Mouse (Mus musculus): ENCODE data around the gene Sh2d2a.
"Not testable (repeated sequence)": the region's sequence is repeated elsewhere in the genome, so short reads cannot be mapped to it uniquely, and the experiment has no call there.

The Sh2d2a gene

DNA sequence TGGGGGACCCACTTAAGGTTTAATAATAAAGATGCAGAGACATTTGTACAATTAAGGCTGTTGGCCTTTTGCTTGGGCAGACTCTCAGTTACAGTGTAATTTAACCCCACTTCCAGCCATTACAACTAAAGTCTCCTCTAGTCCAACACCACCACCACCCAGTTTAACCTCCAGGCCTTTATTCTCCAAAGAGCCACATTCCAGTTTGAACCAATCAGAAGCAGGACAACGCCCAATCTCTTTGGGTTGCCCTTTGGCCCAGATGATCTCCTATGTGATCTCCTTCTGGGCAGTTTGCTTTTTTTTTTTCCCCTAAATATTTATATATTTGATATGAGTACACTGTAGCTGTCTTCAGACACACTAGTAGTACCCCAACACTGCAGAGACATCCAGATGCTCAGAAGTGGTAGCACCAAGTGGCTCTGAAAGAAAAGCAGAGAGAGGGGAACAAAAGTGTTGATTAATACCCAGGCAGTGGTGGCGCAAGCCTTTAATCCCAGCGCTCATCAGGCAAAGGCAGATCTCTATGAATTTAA, 46.9 kb downstream of the Sh2d2a start:
- TF ChIP-seq POU5F1 (IDR thresholded peaks at IDR 0.05; ENCODE audit: borderline replicate concordance, low read length) (no peak), NANOG (IDR thresholded peaks at IDR 0.05; ENCODE audit: borderline replicate concordance, low read length) (no peak)
- Histone ChIP-seq H3K36me3 (ENCODE audit: insufficient read depth, low read length) (no peaks in the 10 kb centered on the region), H3K4me1 (replicated peaks; ENCODE audit: low read depth, low read length) (peaks cover 38% of the 10 kb centered on the region), H3K9me3 (ENCODE audit: low read length) (no peaks in the 10 kb centered on the region), H3K4me3 (replicated peaks; ENCODE audit: low read length) (peak overlapping the region; percentile 18), H3K27me3 (ENCODE audit: insufficient read depth, low read length) (no peaks in the 10 kb centered on the region)

DNA sequence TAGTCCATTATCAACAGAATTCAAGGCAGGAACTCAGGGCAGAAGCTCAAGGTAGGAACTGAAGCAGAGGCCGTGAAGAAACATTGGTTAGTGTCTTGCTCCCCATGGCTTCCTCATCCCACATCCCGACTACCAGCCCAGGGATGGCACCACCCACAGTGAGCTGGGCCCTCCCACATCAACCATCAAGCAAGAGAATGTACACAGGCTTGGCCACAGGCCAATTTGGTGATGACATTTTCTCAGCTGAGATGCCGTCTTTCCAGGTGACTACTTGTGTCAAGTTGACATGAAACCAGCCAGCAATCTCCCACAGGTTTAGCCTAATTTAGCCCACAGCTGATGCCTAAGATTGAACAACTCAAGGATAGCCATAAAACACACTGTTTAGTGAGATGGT, 52.7 kb downstream of the Sh2d2a start:
- no peaks in the 10 kb centered on the region for H3K9me3 ChIP-seq (ENCODE audit: low read length)
- peaks cover 32% of the 10 kb centered on the region for H3K4me1 ChIP-seq (replicated peaks; ENCODE audit: low read depth, low read length)
- no peaks in the 10 kb centered on the region for H3K27me3 ChIP-seq (ENCODE audit: insufficient read depth, low read length)
- no peak overlapping the region for H3K4me3 ChIP-seq (replicated peaks; ENCODE audit: low read length)
- no peaks in the 10 kb centered on the region for H3K36me3 ChIP-seq (ENCODE audit: insufficient read depth, low read length)
- TF ChIP-seq NANOG (IDR thresholded peaks at IDR 0.05; ENCODE audit: borderline replicate concordance, low read length) (no peak), POU5F1 (IDR thresholded peaks at IDR 0.05; ENCODE audit: borderline replicate concordance, low read length) (no peak), CTCF (conservative IDR thresholded peaks at IDR 0.05; ENCODE audit: low read length) (no peak)

DNA sequence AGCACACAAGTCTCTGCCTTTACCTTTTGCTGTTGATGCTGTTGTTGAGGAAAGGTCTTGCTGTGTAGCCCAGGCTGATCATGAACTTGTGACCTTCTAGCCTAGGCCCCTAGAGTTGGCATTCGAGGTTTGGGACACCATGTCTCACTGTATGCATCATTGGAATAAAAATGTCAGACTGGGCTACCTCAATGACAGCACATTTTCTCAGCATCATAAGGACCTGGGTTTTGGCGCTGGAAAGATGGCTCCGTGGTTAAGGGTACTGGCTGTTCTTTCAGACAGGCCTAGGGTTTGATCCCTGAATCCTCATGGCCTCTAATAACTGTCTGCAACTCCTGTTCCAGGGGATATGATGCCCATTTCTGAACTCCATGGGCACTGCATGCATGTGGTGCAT, 53.2 kb downstream of the Sh2d2a start:
- no peak overlapping the region for H3K4me3 ChIP-seq (replicated peaks; ENCODE audit: low read length)
- TF ChIP-seq POU5F1 (IDR thresholded peaks at IDR 0.05; ENCODE audit: borderline replicate concordance, low read length) (no peak), NANOG (IDR thresholded peaks at IDR 0.05; ENCODE audit: borderline replicate concordance, low read length) (no peak), CTCF (conservative IDR thresholded peaks at IDR 0.05; ENCODE audit: low read length) (no peak)
- peaks cover 28% of the 10 kb centered on the region for H3K4me1 ChIP-seq (replicated peaks; ENCODE audit: low read depth, low read length)
- H3K27me3 ChIP-seq (ENCODE audit: insufficient read depth, low read length): no peaks in the 10 kb centered on the region
- H3K36me3 ChIP-seq (ENCODE audit: insufficient read depth, low read length): no peaks in the 10 kb centered on the region
- H3K9me3 ChIP-seq (ENCODE audit: low read length): no peaks in the 10 kb centered on the region

DNA sequence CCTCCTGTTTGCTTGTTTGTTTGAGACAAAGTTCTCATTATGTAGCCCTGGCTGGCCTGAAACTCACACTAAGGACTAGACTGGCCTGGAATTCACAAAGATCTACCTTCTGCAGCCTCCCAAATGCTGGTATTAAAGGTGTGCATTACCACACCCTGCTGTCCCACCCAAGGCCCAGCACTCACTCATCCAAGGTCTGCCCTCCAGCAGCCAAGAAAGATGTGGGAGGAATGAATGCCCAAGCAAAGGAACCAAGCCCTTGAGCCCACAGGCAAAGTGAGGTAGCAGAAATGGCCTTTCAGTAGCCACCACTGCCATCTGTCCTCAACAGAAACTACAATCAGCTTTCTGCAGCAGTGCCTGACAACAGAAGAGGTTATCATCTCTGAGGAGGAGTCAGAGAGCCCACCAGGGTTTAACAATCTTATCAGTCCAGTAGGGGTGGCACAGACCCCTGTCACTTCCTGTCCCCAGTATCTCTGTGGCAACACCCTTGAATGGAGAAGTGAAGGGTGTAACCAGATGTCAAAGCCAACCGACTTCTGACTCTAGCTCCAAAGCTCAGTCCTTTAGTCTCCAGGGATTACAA, 54.6 kb downstream of the Sh2d2a start:
- H3K27me3 ChIP-seq (ENCODE audit: insufficient read depth, low read length): no peaks in the 10 kb centered on the region
- peaks cover 23% of the 10 kb centered on the region for H3K4me1 ChIP-seq (replicated peaks; ENCODE audit: low read depth, low read length)
- H3K36me3 ChIP-seq (ENCODE audit: insufficient read depth, low read length): no peaks in the 10 kb centered on the region
- TF ChIP-seq CTCF (conservative IDR thresholded peaks at IDR 0.05; ENCODE audit: low read length) (no peak), NANOG (IDR thresholded peaks at IDR 0.05; ENCODE audit: borderline replicate concordance, low read length) (no peak), POU5F1 (IDR thresholded peaks at IDR 0.05; ENCODE audit: borderline replicate concordance, low read length) (no peak)
- no peaks in the 10 kb centered on the region for H3K9me3 ChIP-seq (ENCODE audit: low read length)
- H3K4me3 ChIP-seq (replicated peaks; ENCODE audit: low read length): no peak overlapping the region

DNA sequence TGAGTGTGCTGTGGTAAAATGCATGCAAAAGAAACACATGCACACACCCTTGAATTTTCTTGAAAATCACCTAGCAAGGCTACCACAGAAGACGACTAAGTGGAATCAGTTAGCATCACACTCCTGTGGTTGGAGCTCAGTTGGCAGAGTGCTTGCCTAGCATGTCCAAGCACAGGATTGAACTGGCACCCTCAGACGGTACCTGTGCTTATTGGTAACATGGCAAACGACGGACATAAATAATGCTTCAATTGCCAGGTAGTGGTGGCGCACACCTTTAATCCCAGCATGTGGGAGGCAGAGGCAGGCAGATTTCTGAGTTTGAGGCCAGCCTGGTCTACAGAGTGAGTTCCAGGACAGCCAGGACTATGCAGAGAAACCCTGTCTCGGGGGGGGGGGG, 55.4 kb downstream of the Sh2d2a start:
- peaks cover 23% of the 10 kb centered on the region for H3K4me1 ChIP-seq (replicated peaks; ENCODE audit: low read depth, low read length)
- H3K27me3 ChIP-seq (ENCODE audit: insufficient read depth, low read length); H3K4me3 ChIP-seq (replicated peaks; ENCODE audit: low read length); H3K9me3 ChIP-seq (ENCODE audit: low read length); H3K36me3 ChIP-seq (ENCODE audit: insufficient read depth, low read length): not testable (repeated sequence)

DNA sequence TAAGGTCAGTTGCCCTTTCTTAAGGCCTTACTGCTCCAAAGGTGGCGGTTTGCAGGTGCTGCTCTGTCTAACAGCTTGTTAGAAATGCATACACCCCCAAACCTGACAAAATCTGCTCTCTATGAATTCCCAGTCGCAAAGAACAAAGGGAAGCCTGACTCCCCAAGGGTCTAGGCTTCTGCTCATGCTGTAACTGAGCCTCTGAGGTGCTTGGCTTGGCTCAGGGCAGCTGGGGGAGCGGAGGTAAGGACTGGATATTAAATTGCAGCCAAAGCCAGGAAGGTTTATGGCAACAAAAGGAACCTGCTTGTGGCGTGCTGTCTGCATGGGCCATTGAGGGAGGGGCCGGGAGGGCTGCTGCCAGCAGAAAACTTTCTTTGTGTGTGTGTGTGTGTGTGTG, 57.3 kb downstream of the Sh2d2a start:
- no peak for TF ChIP-seq CTCF (conservative IDR thresholded peaks at IDR 0.05; ENCODE audit: low read length)
- no peak for TF ChIP-seq POU5F1 (IDR thresholded peaks at IDR 0.05; ENCODE audit: borderline replicate concordance, low read length)
- TF ChIP-seq NANOG (IDR thresholded peaks at IDR 0.05; ENCODE audit: borderline replicate concordance, low read length): no peak
- Histone ChIP-seq H3K4me3 (replicated peaks; ENCODE audit: low read length) (no peak overlapping the region), H3K4me1 (replicated peaks; ENCODE audit: low read depth, low read length) (peaks cover 36% of the 10 kb centered on the region), H3K36me3 (ENCODE audit: insufficient read depth, low read length) (no peaks in the 10 kb centered on the region), H3K27me3 (ENCODE audit: insufficient read depth, low read length) (no peaks in the 10 kb centered on the region), H3K9me3 (ENCODE audit: low read length) (no peaks in the 10 kb centered on the region)
